8 mouse cellular contexts compared by ENCODE assay signal in genomic region chr16:13753986-13754385, GRCm38 (mm10). TPM values are rescaled to one million over a fixed set of nuclear protein-coding genes. Genes with fewer than 3 reads are reported as not detected.
DNase-seq lines count a peak whose midpoint lies in the region; ATAC-seq and TF ChIP-seq lines count a peak whose summit lies in the region.

No protein-coding gene starts in this region.

- H3K79me2 ChIP-seq in CH12.LX (replicated peaks; ENCODE audit: control insufficient read depth, extremely low read depth, insufficient read depth, poor library complexity, severe bottlenecking), result no peaks in the 10 kb centered on the region

- no peak for TF ChIP-seq POLR2A in CH12.LX (IDR thresholded peaks at IDR 0.05; ENCODE audit: low read depth, low read length)

- peak overlapping the region; percentile 78 for H3K4me3 ChIP-seq in heart, embryonic 10.5 days
- H3K4me3 ChIP-seq in CH12.LX (replicated peaks in 1 of 3; ENCODE audit: low read depth in 2 of 3, low read length in 2 of 3, poor library complexity in 1 of 3), result peak overlapping the region in 2 of 3 experiments; percentile 36 to 62
- peak overlapping the region; percentile 46 for H3K4me3 ChIP-seq in forebrain, embryonic 14.5 days (ENCODE audit: low read depth, low read length)
- peak overlapping the region; percentile 68 for H3K4me3 ChIP-seq in liver, embryonic 15.5 days (replicated peaks)

- WGBS in heart, embryonic 10.5 days, result 81% methylated on average over 8 of the region's 8 CpGs
- WGBS in forebrain, embryonic 14.5 days, result 75% methylated on average over 8 of the region's 8 CpGs
- WGBS in liver, embryonic 15.5 days (ENCODE audit: insufficient replicate concordance), result 64% methylated on average over 8 of the region's 8 CpGs

- intact Hi-C loops in heart, postnatal 36 days (cut with DNase I), result loop anchor here (2.0 to 5.0 kb wide), 2 partner anchors 27 to 87 kb away; partner anchors contain the start of genes Parn and Rrn3

- peak; percentile 47 for ATAC-seq in forebrain, embryonic 14.5 days
- ATAC-seq in liver, embryonic 15.5 days (ENCODE audit: insufficient read depth), result no peak
- ATAC-seq in CD4-positive, CD25-positive, alpha-beta regulatory T cell, adult 4 months, result no peak

- H3K27ac ChIP-seq in heart, embryonic 10.5 days, result no peak overlapping the region
- no peak overlapping the region for H3K27ac ChIP-seq in CH12.LX (ENCODE audit: insufficient read depth, low read depth)
- no peak overlapping the region for H3K27ac ChIP-seq in forebrain, embryonic 14.5 days (ENCODE audit: low read depth, low read length)
- no peak overlapping the region for H3K27ac ChIP-seq in liver, embryonic 15.5 days (replicated peaks)

- in situ Hi-C loops in CH12.LX (cut with MboI; ENCODE audit: low pct_ligation_motif_present, low pct_unique_long_range_greater_than_20kb, low sequenced_read_pairs), result no loop called here

- peak overlapping the region; percentile 57 for H3K4me2 ChIP-seq in CH12.LX (ENCODE audit: insufficient read depth, low read depth, poor library complexity, severe bottlenecking)
- H3K4me2 ChIP-seq in forebrain, embryonic 14.5 days (ENCODE audit: low read length), result peak overlapping the region; percentile 95
- H3K4me2 ChIP-seq in liver, embryonic 15.5 days, result peak overlapping the region; percentile 97

- H3K9ac ChIP-seq in CH12.LX (ENCODE audit: insufficient read depth, low read depth), result 0 out of 2 replicates have a peak overlapping the region, but pooled peaks have one; percentile 32
- H3K9ac ChIP-seq in forebrain, embryonic 14.5 days (ENCODE audit: low read length), result no peak overlapping the region; the same call in 1 of the 2 replicates
- H3K9ac ChIP-seq in liver, embryonic 15.5 days, result no peak overlapping the region

- no peaks in the 10 kb centered on the region for H3K36me3 ChIP-seq in heart, embryonic 10.5 days
- H3K36me3 ChIP-seq in CH12.LX (replicated peaks in 1 of 2; ENCODE audit: control insufficient read depth in 1 of 2, insufficient read depth in 1 of 2, low read length in 1 of 2), result no peaks in the 10 kb centered on the region
- no peaks in the 10 kb centered on the region for H3K36me3 ChIP-seq in forebrain, embryonic 14.5 days (ENCODE audit: control insufficient read depth, insufficient read depth, low read length)
- H3K36me3 ChIP-seq in liver, embryonic 15.5 days (replicated peaks), result no peaks in the 10 kb centered on the region

- no peaks in the 10 kb centered on the region for H3K9me3 ChIP-seq in heart, embryonic 10.5 days
- H3K9me3 ChIP-seq in CH12.LX (replicated peaks; ENCODE audit: low read length), result no peaks in the 10 kb centered on the region
- no peaks in the 10 kb centered on the region for H3K9me3 ChIP-seq in forebrain, embryonic 14.5 days (replicated peaks; ENCODE audit: control insufficient read depth, low read length)
- H3K9me3 ChIP-seq in liver, embryonic 15.5 days (replicated peaks), result no peaks in the 10 kb centered on the region

- no peaks in the 10 kb centered on the region for H3K4me1 ChIP-seq in heart, embryonic 10.5 days
- peaks cover 0 to 19% of the 10 kb centered on the region in 2 experiments; a peak in 2 of 4 replicates for H3K4me1 ChIP-seq in CH12.LX (ENCODE audit: control insufficient read depth in 1 of 2, insufficient read depth in 2 of 2)
- 0 out of 2 replicates have a peak, but pooled peaks cover 3% of the 10 kb centered on the region for H3K4me1 ChIP-seq in forebrain, embryonic 14.5 days (ENCODE audit: control insufficient read depth, insufficient read depth, low read length)
- peaks cover 11% of the 10 kb centered on the region for H3K4me1 ChIP-seq in liver, embryonic 15.5 days (replicated peaks)

- no peaks in the 10 kb centered on the region for H3K27me3 ChIP-seq in heart, embryonic 10.5 days (ENCODE audit: insufficient read depth, poor library complexity, severe bottlenecking)
- peaks cover 2% of the 10 kb centered on the region for H3K27me3 ChIP-seq in CH12.LX (replicated peaks)
- H3K27me3 ChIP-seq in forebrain, embryonic 14.5 days (replicated peaks; ENCODE audit: control insufficient read depth, insufficient read depth, low read length), result no peaks in the 10 kb centered on the region
- H3K27me3 ChIP-seq in liver, embryonic 15.5 days, result peaks cover 16% of the 10 kb centered on the region

- DNase-seq in heart, embryonic 10.5 days (ENCODE audit: low spot score), result no peak
- DNase-seq in heart, postnatal 36 days, result no peak
- DNase-seq in CH12.LX (ENCODE audit: extremely low read depth), result peak; percentile 10
- DNase-seq in forebrain, embryonic 14.5 days (ENCODE audit: low spot score), result peak; percentile 14
- DNase-seq in spleen, postnatal 36 days (ENCODE audit: low spot score in 2 of 2), result no peak
- DNase-seq in kidney, adult 9 months, result no peak

- dilution Hi-C loops in CH12.LX (cut with MboI; ENCODE audit: extremely low pct_ligation_motif_present, extremely low pct_unique_long_range_greater_than_20kb, low sequenced_read_pairs), result no loop called here

- TF ChIP-seq RAD21 in CH12.LX (IDR thresholded peaks at IDR 0.05; ENCODE audit: low read depth, low read length), result no peak

- no peak for TF ChIP-seq CTCF in CH12.LX (conservative IDR thresholded peaks at IDR 0.05 in 1 of 2, IDR thresholded peaks at IDR 0.05 in 1 of 2; ENCODE audit: low read depth in 2 of 2, low read length in 2 of 2)

- no peak for TF ChIP-seq EP300 in CH12.LX (IDR thresholded peaks at IDR 0.05; ENCODE audit: low read length)

TF ChIP-seq in CH12.LX, 34 proteins besides CTCF, POLR2A, EP300 and RAD21:
- TF ChIP-seq TBP (conservative IDR thresholded peaks at IDR 0.05; ENCODE audit: low read depth, low read length) (no peak), IRF4 (IDR thresholded peaks at IDR 0.05; ENCODE audit: low read depth, low read length) (no peak), MYC (IDR thresholded peaks at IDR 0.05; ENCODE audit: low read depth, low read length) (0 out of 2 replicates have a peak, but pooled peaks have one; percentile 10), CHD2 (IDR thresholded peaks at IDR 0.05; ENCODE audit: low read length) (peak; percentile 48), KAT2A (IDR thresholded peaks at IDR 0.05; ENCODE audit: insufficient replicate concordance, low read length) (0 out of 2 replicates have a peak, but pooled peaks have one; percentile 30)

RNA-seq across cellular contexts. Expression of gene Pla2g10, which starts 23.2 kb away (rescaled TPM):
- 0.09 TPM in 1 of 2 replicates, not detected in the other for polyA plus RNA-seq in heart, embryonic 10.5 days (2016; fragmentation: Nextera tagmentation; extraction: Ambion mirVana)
- total RNA-seq in heart, postnatal 36 days (2021), result not detected
- not detected in 2 replicates for total RNA-seq in CH12.LX (2012; rRNA removed)
- not detected in 2 replicates for total RNA-seq in CH12.LX (2014; rRNA removed)
- polyA plus RNA-seq in CH12.LX (2012; ENCODE audit: insufficient read length, low read depth), result not detected in 2 replicates
- polyA plus RNA-seq in forebrain, embryonic 14.5 days (2014; fragmentation: Nextera tagmentation; extraction: Ambion mirVana), result 0.16 TPM in 1 of 2 replicates, not detected in the other
- 0.21 TPM in 1 of 2 replicates, not detected in the other for polyA plus RNA-seq in liver, embryonic 15.5 days (2015; fragmentation: Nextera tagmentation; extraction: Ambion mirVana)
- polyA plus RNA-seq in CD4-positive, CD25-positive, alpha-beta regulatory T cell, adult 4 months (2017; shearing (Covaris generic)), result not detected

RNA-seq across cellular contexts. Expression of gene Rrn3, which starts 26.5 kb away (rescaled TPM):
- polyA plus RNA-seq in heart, embryonic 10.5 days (2016; fragmentation: Nextera tagmentation; extraction: Ambion mirVana), result 66.6 and 70.6 TPM in 2 replicates
- total RNA-seq in heart, postnatal 36 days (2021), result 10 to 100 TPM; 37.9 to 40.0 TPM
- total RNA-seq in CH12.LX (2012; rRNA removed) (83.5 and 105 TPM in 2 replicates), CH12.LX (2014; rRNA removed) (136 and 155 TPM in 2 replicates)
- polyA plus RNA-seq in CH12.LX (2012; ENCODE audit: insufficient read length, low read depth), result 93.7 and 93.8 TPM in 2 replicates
- 70.7 and 76.2 TPM in 2 replicates for polyA plus RNA-seq in forebrain, embryonic 14.5 days (2014; fragmentation: Nextera tagmentation; extraction: Ambion mirVana)
- polyA plus RNA-seq in liver, embryonic 15.5 days (2015; fragmentation: Nextera tagmentation; extraction: Ambion mirVana), result 19.2 and 21.0 TPM in 2 replicates
- 10 to 100 TPM; 54.1 to 65.3 TPM for polyA plus RNA-seq in CD4-positive, CD25-positive, alpha-beta regulatory T cell, adult 4 months (2017; shearing (Covaris generic))

Comparison
In these comparisons a context has a peak if more than half of its experiments do, and no peak if none do; other contexts are left out.
1. DNase-seq: peak in CH12.LX (single experiment) and forebrain, embryonic 14.5 days (single experiment); none in heart, embryonic 10.5 days (single experiment), heart, postnatal 36 days (0 of 2), spleen, postnatal 36 days (0 of 2) and kidney, adult 9 months (single experiment).
2. Peak in every context shown above with its lines, with median percentiles within 50 percentile points of each other: H3K4me3 ChIP-seq and H3K4me2 ChIP-seq.